Mouse (Mus musculus): ENCODE results near the gene Cdkal1. TPM values are rescaled to one million over a fixed set of nuclear protein-coding genes. Genes with fewer than 3 reads are reported as not detected.

The Cdkal1 gene
- polyA plus RNA-seq, 2 experiments from 2014 or later: 42.5 to 49.3 TPM

DNA sequence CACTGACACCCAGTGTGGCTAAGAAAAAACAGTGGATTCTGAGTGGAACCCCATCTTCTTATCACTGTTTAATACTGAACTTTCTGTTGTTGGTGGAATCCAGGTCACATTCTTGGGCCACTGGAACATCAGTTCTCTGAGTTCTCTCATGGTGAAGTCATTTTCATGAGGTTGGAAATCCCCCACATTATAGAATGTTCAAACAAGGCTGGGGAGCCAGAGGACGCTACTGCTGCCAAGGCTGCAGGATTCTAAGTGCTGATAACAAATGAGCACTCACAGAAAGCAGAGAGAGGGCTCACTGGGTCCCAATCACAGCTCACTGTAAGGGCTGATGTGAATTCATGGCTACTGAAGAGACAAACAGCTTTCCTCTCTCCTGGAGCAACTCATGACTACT, 280.7 kb downstream of the Cdkal1 start:
- ATAC-seq: no peak

DNA sequence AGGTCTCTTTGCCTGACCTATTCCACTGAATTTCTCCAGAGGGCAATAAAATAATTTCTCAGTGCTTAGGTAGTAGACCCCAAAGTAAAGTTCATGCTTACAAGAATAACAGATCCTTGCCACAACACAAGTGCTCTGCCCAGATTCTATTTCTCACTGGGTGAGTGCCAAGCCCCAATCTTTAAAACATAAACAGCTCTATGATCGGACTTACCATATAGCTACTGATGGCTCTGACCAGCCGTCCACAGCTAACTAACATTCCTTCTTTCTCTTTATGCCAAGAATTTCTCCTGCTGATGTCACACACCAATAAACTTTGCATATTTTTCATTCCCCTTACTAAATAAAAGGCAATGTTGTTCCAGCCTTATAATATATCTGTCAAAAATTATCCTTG, 283.0 kb downstream of the Cdkal1 start:
- ATAC-seq: no peak

DNA sequence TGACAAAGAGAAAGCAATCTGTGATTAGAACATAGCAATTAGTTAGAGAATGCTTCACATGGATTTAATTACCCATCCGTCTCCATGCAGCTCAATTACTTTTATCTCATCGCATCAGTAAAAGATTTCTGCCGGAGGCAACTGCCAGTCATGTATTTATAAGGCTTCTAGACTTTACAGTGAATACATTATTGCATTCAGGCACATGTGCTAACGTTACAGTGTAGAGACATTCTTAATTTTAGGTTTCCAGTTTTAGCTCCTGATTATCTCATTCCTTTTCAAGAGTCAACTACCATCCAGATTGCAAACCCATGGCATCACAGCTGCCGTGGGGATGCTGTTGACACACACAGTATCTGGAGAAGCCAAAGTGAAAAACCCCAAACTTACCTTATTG, 289.8 kb downstream of the Cdkal1 start:
- no peak for ATAC-seq

DNA sequence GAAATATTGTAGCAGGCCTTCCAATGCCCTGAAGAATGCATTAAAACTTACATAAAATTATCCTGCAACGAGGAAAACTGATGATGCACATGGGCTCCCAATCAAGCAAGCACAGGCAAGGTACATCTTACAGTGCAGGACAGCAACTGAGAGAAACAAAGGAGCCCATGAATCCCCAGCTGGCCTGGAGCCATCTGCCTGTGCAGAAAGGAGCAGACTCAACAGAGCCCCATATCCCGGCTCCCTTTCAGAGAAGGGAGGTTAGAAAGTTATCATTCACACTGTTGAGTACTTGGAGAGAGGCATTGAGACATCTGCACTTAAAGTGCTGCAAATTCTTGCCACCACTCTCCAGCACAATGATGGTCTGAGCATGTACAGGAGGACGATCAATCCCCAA, 296.3 kb downstream of the Cdkal1 start:
- ATAC-seq: no peak

DNA sequence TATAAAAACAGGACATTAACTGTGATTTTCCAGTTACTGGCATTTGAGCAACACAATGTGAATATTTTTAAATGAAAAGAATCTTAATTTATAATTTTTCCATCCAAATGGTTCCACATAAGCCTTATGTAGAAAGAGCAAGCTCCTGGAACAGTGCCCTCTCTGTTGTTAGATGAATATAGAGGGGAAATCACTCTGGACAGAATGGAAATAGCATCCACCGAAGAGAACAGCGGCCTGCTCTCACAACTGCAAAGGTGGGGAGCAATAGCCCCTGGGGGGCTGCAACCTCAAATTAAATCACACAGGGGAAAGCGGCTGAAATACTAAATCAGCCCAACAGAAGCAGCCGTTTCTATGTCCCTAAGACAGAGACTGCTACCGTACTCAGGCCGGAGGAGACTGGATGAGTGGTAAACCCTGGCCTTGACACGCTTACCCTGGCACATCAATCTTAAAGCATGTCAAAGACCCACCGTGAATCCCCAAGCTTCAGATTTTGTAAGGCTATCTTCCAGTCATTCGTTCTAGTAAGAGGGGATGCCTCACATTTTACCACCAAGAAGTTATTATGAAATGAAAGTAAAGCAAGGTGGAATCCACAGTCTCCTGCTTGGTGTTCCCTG, 300.2 kb downstream of the Cdkal1 start:
- no peak for ATAC-seq

DNA sequence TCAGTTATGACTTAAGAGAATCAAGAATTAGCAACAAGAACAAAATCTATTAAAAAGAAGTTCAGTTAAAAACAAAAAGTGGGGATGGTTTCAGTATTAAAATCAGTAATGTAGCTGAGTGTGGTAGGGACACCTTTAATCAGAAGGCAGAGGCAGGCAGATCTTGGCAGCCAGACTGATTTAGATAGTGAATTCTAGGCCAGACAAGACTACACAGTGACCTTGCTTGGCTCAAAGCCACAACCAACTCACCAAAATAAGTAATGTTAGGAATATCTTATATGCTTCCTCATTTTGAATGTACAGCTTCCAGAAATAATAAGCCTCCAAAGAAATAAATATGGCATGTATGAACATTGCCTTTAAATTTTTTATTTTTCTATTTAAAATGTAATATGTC, 301.7 kb downstream of the Cdkal1 start:
- no peak for ATAC-seq

DNA sequence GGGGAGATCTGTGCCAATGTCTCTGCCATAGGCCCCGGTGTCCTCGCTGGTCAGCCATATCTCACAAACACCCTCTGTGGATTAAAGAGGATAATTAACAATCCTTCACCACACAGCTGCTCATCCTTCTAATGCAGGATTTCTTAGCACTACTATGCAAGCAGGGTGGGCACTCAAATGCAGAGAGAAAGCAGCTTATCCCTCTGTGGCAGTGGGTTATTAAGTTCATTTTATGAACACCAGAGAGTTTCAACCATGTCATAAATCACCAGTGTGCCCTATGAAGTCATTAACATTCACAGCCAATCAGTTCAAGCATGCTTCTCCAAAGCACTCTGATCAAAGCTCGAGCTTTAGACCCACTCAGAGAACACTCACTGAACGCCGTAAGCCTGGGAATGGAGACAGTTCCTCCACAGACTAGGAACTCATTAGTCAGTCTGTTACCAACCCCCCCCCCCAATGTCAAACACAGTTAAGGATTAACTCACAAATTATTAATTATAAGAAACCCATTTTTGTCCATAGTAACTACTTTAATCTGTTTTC, 303.1 kb downstream of the Cdkal1 start:
- ATAC-seq: no peak

DNA sequence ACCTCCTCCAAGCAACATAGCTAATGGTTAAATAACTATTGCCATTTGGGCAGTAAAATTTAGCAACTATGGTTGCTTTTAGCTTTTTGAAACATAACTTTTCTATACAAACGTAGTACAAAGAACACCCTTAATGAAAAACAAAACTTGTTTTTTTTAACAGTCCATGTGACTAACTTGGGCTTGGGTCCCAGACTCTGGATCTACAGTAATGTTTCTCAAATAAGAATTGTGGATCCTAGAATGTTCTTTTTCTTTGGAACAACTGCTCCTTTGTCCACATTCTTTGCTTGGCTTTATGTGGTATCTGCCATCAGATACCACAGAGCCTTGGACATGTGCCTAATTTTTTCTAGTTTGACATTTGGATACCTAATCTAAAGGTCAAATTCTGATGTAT, 304.6 kb downstream of the Cdkal1 start:
- ATAC-seq: no peak

DNA sequence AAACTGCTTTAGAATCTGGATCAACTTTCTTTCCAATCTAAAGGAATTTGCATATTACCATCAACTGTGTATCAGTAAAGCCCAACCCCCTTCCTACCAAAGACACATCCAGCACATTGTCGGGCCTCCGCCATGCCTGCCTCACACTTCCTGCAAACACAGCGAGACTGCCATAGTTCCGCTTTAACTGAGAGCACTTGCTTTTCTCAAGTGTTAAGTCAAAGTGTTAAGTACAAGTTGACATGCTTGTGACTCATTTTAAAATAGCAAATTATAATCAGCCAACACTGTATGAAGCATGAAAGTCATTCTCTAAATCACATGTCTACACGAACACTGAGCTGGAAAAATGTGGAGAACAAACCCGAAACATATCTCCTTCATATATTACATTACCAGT, 305.3 kb downstream of the Cdkal1 start:
- ATAC-seq: no peak

DNA sequence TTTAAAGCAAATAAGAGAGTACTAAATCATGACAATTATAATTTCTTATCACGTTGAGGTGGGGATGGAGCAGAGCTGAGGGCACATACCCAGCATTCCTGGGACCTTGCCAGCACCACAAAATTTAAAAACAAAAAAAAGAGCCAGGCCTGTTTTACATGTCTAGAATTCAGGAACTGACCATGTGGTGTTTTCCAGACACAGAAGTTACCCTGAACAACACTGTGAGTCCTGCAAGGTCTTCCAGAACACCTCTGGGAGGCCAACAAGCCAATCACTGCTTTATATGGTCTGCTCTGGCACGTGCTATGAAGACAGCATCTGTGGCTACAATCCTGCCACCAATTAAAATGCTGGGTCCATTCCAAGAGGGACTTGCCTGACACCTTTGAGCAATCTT, 305.7 kb downstream of the Cdkal1 start:
- no peak for ATAC-seq

DNA sequence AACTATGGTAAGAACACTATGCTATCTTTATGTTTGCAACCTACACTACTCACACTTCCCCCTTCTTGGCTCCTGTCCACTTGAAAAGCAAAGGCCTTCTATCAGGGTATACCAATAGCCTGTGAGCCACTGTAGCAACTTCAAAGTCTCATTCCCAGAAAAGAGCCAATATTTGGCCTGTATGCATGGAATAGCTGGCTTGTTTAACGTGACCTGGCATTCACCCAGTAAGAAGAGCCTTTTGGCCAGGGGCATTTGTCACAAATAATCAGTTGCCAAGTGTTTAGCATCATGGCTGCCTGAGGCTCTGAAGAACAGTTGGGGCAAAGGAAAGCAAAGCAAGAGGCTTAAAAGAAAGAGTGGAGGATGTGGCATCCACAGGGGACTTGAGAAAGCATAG, 317.6 kb downstream of the Cdkal1 start:
- ATAC-seq: no peak

DNA sequence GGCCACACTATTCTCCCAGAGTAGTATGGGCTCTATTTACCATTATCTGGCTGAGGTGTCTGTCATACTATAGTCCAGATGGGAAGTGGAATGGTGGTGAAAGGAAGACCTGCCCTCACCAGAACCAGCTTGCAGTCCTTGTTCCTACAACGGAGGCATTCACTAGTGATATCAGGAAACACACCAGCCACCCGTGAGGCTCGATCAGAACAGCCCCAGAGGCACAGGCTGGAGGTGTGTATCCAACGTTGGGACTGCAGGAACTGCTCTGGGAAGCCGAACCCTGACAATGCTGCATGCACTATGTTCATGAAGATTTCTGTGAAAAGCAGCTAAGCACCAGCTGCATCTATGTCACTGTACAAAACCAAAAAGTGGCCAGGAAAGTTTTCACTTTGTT, 321.9 kb downstream of the Cdkal1 start:
- no peak for ATAC-seq

DNA sequence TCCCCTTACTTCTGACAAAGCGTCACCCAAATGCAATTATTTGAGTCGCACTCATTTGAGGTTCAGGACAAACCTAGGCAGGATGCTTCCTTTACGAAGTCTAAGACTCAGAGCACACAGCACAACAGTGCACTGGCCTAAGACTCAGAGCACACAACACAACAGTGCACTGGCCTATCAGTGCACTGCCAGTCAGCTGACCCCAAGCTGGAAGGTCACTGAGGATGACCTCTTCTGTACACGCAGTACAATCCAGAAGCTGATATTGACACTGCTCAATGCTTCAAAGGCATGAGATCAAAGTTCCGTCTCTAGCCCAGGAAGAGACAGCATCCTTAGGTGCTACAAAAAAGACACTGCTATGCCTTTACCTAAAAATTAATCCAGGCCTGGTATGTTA, 327.1 kb downstream of the Cdkal1 start:
- ATAC-seq: no peak

DNA sequence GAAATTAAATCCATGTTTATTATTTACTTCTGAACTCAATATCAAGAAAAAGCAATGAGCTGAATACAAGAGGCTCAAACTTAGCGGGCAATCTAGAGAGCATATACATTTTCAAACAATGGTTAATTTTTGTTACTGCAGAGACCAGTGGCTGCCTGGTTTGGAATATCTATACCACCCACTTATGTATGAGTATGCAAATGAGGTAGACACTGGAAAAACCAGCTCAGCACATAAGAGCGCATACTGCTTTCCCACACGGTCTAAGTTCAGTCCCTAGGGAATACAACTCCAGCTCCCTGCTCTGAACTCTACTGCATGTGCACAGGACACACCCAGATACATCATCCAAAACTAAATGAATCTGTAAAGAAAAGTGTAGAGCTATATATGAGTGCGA, 334.2 kb downstream of the Cdkal1 start:
- no peak for ATAC-seq

DNA sequence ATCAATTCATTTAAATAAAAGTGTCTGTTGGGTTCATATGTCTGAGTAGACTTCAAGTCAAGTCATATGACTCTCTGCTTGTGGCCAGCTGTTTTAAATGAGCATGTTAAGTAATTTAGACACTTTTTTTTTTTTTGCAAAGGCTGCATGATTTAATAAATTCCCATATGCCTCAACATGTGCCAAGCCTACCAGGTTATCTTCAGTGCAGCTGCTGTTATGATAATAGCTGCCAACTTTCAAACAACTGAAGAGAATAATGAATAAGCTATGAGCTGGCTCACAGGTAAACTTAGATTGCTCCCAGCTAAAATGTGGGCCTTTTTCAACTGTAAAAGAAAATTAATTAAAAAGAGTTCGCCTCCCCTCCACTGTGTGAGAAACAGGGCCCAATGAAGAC, 341.4 kb downstream of the Cdkal1 start:
- ATAC-seq: no peak

DNA sequence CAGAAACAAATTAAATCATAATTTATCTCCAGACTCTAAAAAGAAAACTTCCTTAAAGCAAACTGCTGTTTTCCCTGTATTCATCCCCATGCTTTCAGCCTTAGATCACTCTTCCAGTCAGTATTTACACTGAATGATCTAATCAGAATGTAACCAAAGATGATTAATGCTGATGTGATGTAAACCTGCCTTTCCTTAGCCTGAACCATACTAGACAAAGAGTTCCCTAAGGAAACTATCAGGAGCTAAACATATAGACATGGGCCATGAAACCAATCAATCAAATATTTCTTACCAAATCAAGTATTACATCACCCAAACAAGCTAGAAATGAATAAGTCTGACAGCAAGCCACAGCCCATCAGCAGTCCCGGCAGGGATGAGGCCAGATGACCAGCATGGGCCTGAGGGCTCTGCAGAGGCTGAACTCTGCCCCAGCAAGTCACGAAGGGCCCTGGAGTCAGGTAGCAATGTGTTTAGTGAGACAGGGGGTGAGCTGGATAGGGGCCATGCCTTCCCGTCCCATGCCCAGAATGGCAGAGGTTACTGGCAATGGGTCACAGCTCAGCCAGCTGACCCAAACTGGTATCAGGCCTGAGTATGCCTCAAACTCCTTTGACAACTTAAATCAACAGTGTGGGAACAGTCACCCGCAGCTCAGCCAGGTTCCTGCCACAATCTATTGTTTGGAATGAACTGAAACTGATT, 350.5 kb downstream of the Cdkal1 start:
- no peak for ATAC-seq

DNA sequence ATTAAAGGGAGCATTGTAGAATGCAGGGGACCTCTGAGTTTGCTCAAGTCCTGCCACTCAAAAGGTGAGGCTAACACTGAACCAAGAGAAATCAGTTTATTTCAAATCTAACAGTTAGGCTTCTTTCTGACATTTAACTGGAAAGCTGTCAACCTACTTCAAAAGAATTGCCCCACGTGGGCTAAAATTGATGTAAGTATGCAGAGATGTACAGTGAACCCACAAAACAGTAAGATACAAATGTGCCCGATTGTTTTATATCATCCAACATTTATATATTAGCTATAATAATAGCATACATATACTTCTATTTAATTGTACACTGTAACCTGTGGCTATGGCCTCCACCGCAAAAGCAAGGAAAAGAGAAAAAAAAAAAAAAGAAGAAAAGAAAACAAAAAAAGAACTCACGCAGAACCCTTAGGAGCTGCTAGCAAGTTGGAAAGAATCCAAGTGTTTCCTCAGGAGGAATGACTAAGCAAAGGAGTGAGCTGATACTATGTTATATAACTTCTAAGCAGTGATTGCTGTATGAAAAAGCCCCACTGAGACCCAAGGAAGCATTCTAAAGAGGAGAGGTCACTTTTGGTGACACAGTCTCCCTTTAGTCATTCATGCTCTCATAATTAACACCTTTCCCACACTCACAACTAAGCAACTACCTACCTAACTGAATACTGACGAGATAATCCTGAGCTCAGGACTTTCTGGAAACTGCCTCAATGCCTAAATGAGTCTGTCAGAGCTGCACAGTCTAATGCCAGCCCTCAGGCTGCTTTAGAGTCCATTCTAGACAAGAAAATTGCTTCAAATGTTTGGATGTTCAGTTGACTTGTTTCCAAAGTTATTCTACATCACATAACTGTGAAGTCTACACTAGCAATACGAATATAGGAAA, 352.1 kb downstream of the Cdkal1 start:
- ATAC-seq: no peak

DNA sequence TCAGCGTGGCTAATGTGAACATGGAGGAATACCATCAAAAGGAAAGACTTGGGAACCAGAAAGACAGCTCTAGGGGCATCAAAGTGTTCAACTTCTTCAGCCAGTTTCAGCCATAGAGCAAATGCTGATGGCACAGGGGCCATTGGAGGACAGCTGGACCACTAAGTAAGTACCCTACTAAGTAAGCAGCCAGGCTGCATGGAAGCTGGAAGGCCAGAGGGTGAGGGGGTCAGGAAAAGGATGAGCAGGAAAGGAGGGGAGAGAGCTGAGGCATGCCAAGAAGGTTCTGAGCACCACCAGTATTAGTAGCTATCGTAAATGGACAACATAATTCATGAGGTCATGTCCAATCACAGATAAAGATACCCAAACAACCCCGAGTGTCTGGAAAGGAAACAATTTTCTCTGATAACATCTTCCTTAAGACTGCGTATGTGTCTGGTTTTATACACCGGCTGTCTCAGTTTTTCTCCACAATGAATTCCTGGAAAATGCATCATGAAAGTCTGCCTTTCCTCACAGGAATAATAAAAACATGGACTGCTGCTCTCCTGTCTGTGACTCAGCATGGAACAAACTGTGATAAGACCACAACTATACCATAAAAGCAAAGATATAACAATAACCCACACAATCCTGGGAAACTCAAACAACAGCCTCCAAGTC, 352.9 kb downstream of the Cdkal1 start:
- no peak for ATAC-seq

DNA sequence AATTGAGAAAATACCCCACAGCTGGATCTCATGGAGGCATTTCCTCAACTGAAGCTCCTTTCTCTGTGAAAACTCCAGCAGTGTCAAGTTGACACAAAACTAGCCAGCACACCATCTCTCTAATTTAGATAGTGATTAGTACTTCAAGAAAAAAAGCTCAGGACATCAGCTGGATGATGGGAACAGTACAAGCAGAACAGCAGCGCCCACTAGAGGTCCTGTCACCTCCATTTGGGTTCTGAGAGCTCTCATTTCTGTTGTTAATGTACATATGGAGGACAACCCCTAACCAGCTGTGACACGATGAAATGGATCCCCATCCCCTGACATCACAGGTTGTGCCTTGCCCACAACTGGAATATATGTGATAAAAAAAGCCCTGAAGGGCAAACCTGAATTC, 354.3 kb downstream of the Cdkal1 start:
- no peak for ATAC-seq

DNA sequence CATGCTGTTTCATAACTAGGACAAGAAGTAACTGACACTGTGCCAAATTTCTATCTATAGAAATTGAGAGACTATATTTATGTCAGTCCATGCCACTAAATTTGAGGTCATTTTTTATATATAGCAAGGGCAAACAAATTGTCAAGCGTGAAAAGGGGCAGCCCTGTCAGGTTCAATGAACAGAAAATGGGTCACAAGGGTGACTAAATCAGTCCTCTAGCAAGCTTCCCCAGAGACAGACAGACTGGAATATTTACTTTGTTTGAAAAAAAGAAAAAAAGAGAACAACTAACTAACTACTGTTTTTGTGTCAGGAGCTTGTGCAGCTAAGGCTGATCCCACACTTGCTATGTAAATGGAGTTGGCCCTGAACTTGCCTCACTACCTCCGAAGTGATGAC, 355.7 kb downstream of the Cdkal1 start:
- no peak for ATAC-seq

DNA sequence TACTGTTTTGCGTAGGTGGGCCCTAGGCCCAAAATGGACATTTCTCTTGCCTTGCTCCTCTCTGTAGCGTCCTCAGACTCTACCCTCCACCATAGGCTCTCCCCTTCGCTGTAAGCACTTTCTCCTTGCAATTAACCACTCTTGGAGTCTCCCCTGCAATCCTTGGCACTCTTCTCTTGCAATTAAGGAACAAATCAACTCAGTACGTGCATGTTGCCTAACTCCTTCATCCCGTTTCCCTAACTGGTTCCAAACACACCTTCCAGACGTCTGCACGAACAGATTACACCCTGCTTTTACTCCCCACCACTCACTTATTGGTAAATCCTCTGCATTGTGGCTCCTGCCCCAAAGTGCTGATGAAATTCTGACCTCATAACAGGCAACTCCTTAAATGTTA, 358.2 kb downstream of the Cdkal1 start:
- ATAC-seq: no peak

DNA sequence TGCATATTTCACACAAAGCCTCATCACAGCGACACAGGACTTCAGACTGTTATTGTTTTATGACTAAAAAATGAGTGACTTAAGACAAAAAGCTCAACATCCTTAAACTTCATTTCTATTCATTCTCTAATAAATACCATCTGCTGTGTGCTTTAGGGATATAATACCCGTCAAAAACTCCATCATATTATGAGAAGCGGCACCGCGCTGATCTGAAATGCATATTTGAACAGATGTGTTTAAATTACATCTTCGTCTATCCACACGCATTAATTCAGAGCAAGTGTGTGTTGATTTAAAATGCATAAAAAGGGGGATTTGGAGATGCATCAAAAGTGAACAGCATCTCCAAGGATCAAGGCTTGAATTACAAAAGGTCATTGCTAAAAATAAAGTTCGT, 365.1 kb downstream of the Cdkal1 start:
- no peak for ATAC-seq

DNA sequence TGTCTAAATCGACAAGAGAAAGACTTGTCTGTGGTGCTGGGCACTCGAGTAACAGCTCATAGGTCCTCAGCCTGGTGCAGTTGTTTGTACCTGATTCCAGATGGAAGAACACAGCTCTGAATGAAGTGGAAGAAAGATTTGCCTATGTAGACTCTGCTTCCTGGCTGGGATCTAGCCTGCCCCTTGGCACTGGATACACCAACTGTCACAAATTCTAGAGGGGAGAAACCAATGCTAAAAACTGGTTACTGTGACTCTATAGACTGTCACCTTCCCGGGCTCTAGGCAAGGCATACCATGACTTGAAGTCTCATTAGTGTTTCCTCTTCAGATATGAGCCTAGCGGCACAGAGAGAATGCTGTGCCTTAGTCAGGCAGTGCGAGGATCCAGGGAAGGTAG, 366.0 kb downstream of the Cdkal1 start:
- no peak for ATAC-seq

Data from CD4-positive, CD25-positive, alpha-beta regulatory T cell, adult 4 months (primary cell).